Mouse (Mus musculus) bone marrow macrophage, adult 2 months (primary cell): ENCODE results near the gene Mael. TPM values are rescaled to one million over a fixed set of nuclear protein-coding genes. Genes with fewer than 3 reads are reported as not detected.

Experiments used
- H3K27ac ChIP-seq: 2 replicates; pipeline ENCODE4 v1.5.1; 2012; ENCODE audit warnings: low read depth, low read length; ENCODE audit not compliant: insufficient read depth
- H3K4me1 ChIP-seq: 2 replicates; pipeline ENCODE4 v1.6.1; 2012; ENCODE audit warnings: low read length; ENCODE audit not compliant: control insufficient read depth, insufficient read depth
- H3K4me3 ChIP-seq: 2 replicates; pipeline ENCODE4 v1.5.1; 2012; ENCODE audit warnings: mild to moderate bottlenecking, low read length, moderate library complexity; ENCODE audit not compliant: insufficient read depth
- CTCF ChIP-seq: IDR thresholded peaks from 2 replicates; pipeline ENCODE4 v1.5.1; 2012; ENCODE audit warnings: low read depth, mild to moderate bottlenecking, low read length, moderate library complexity
- POLR2A ChIP-seq: IDR thresholded peaks from 2 replicates; pipeline ENCODE4 v1.6.1; 2012; ENCODE audit warnings: mild to moderate bottlenecking, low read depth, low read length, borderline replicate concordance
- polyA plus RNA-seq: library from polyadenylated mRNA; stranded (reverse); fragments of >200 nt; gene quantifications from 2 replicates; pipeline ENCODE4 v1.2.4, GENCODE M21; 2012; ENCODE audit not compliant: missing spikeins, insufficient read depth, insufficient read length

Gene Mael
- polyA plus RNA-seq, 1 experiment = not detected

GRCm38 (mm10) chr1:166172992-166173391 lies 65.6 kb downstream of the Mael start:
- Histone ChIP-seq H3K27ac (no peak overlapping the region), H3K4me3 (no peak overlapping the region), H3K4me1 (peaks cover 4% of the 10 kb centered on the region)
- TF ChIP-seq POLR2A (no peak), CTCF (no peak)

GRCm38 (mm10) chr1:166170852-166171251 lies 67.7 kb downstream of the Mael start:
- no peak for TF ChIP-seq POLR2A
- no peak for TF ChIP-seq CTCF
- no peak overlapping the region for H3K4me3 ChIP-seq

GRCm38 (mm10) chr1:166169713-166170112 lies 68.8 kb downstream of the Mael start:
- H3K4me3 ChIP-seq = no peak overlapping the region
- peaks cover 4% of the 10 kb centered on the region for H3K4me1 ChIP-seq
- TF ChIP-seq POLR2A (no peak), CTCF (no peak)
- no peak overlapping the region for H3K27ac ChIP-seq

More at GRCm38 (mm10) chr1:166170852-166171251, 67.7 kb downstream of the Mael start:
- Histone ChIP-seq H3K27ac (no peak overlapping the region), H3K4me1 (peaks cover 4% of the 10 kb centered on the region)

GRCm38 (mm10) chr1:166168017-166168416 lies 70.5 kb downstream of the Mael start:
- H3K4me1 ChIP-seq = peaks cover 4% of the 10 kb centered on the region
- no peak for TF ChIP-seq CTCF
- no peak for TF ChIP-seq POLR2A
- H3K4me3 ChIP-seq = no peak overlapping the region

GRCm38 (mm10) chr1:166167405-166167804 lies 71.1 kb downstream of the Mael start:
- Histone ChIP-seq H3K27ac (no peak overlapping the region), H3K4me1 (peaks cover 4% of the 10 kb centered on the region), H3K4me3 (no peak overlapping the region)
- no peak for TF ChIP-seq CTCF
- no peak for TF ChIP-seq POLR2A

More at GRCm38 (mm10) chr1:166168017-166168416, 70.5 kb downstream of the Mael start:
- H3K27ac ChIP-seq = no peak overlapping the region

- no peak overlapping the region for H3K4me3 ChIP-seq
- no peaks in the 10 kb centered on the region for H3K4me1 ChIP-seq
- TF ChIP-seq CTCF (no peak), POLR2A (no peak)
- no peak overlapping the region for H3K27ac ChIP-seq
Observed at GRCm38 (mm10) chr1:166165159-166165558, 73.4 kb downstream of the Mael start.

GRCm38 (mm10) chr1:166164580-166164979 lies 74.0 kb downstream of the Mael start:
- no peaks in the 10 kb centered on the region for H3K4me1 ChIP-seq
- no peak overlapping the region for H3K4me3 ChIP-seq
- H3K27ac ChIP-seq = no peak overlapping the region
- TF ChIP-seq POLR2A (no peak), CTCF (no peak)

GRCm38 (mm10) chr1:166160569-166161445 lies 77.7 kb downstream of the Mael start:
- no peak overlapping the region for H3K27ac ChIP-seq
- no peak overlapping the region for H3K4me3 ChIP-seq
- TF ChIP-seq POLR2A (no peak), CTCF (peak; percentile 69)

GRCm38 (mm10) chr1:166160111-166160510 lies 78.4 kb downstream of the Mael start:
- H3K27ac ChIP-seq = no peak overlapping the region
- TF ChIP-seq POLR2A = no peak
- no peak for TF ChIP-seq CTCF
- H3K4me3 ChIP-seq = no peak overlapping the region
- H3K4me1 ChIP-seq = no peaks in the 10 kb centered on the region

More at GRCm38 (mm10) chr1:166160569-166161445, 77.7 kb downstream of the Mael start:
- no peaks in the 10 kb centered on the region for H3K4me1 ChIP-seq

GRCm38 (mm10) chr1:166158664-166159063 lies 79.9 kb downstream of the Mael start:
- TF ChIP-seq POLR2A (no peak), CTCF (no peak)
- Histone ChIP-seq H3K4me3 (no peak overlapping the region), H3K27ac (no peak overlapping the region), H3K4me1 (0 out of 2 replicates have a peak, but pooled peaks cover 2% of the 10 kb centered on the region)
